Mouse (Mus musculus): ENCODE data around the gene Rnf152.

The Rnf152 gene

GRCm38 (mm10) chr1:105311899-105312600 is 44.5 kb downstream of the Rnf152 start:
- DNase-seq: peak; percentile 18

DNA sequence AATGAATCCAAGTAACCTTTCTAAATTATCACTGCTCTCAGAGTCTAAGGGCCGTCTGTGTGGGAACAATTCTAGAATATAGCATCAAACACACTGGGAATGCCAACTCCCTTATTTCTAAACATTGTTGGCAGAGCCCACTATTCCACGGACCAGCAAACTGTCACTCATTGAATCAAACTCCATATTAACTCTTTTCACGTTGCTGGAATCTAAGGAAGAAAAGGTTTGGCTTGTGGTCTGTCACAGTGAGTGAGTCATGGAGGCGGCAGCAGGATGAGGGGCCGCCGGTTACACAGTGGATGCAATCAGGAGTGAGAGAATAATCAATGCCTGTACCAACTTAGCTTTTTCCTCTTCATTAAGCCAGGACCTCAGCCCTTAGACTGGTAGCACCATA is 54.3 kb downstream of the Rnf152 start:
- no peak for DNase-seq

DNA sequence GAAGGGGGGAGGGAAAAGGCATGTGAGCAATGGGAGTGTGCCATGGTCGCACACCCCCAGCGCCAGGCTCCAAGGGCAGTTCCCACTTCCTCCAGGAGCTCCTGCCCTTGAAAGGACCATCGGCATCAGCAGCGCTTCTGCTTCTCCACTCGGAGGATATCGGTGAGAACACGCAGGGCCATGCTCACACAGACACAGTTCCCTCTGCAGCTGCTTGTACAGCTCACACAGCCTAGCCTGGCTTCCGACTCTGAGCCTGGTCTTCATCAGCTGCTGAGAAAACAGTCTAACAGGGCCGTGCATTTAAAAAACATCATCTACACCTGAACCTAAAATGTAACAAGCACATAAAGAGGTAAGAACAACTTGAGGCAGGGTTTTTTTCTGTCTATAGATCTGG is 54.7 kb downstream of the Rnf152 start:
- no peak for DNase-seq

GRCm38 (mm10) chr1:105291859-105292258 is 64.7 kb downstream of the Rnf152 start:
- DNase-seq: no peak

GRCm38 (mm10) chr1:105287536-105287935 is 69.0 kb downstream of the Rnf152 start:
- no peak for DNase-seq

GRCm38 (mm10) chr1:105286906-105287305 is 69.6 kb downstream of the Rnf152 start:
- DNase-seq: no peak

DNA sequence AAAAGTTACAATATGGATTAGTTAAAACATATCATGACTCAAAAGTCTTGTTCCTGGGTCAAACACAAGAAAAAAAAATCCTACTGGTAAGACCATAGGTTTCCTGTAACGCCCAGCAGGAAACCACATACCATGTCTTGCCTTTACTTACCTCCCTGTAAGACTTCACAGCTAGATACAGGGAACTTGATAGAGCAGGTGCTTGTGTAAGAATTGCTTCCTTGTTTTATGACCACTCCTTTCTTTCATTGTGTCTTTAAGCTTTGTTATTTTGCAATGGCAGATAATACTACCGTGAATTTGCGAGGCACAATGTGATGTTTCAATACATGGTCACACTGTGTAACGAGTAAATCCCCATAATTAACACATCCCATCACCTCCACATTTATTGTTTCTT is 71.5 kb downstream of the Rnf152 start:
- DNase-seq: no peak

DNA sequence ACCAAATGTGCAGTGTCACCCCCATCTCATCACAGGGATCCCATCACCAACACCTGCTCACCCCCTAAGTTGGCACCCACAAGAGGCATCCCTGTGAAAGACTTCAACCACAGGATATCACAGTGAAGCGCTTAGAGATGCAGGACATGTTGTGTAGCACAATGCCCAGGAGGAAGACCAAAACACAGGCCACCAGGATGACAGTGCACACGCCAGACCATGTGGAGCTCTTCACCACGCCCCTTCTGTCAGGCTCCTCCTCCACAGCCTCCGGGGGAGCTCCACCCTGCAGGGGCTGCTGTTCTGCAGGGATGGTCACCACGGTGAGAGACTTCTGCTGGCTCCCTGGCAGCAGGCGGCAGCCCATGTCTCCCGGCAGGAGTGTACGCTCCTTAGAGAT is 72.4 kb downstream of the Rnf152 start:
- DNase-seq: no peak

DNA sequence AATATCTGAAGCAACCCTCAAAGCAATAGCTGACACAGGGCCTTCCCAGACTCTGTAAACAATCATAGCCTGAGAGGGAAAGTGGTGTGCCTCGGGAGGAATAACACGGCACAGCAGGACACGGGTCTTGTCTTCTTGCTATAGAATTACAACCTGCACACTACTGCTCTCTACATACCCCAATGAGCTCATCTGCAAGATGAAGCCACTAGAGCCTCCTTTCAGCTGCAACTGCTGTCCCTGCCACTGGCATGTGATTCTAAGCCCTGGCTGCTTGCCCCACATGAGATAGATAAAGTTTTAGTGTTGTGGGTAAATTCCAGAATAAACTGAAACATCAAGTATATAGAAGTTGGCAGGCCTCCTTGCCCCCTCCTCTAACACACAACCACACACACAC is 75.2 kb downstream of the Rnf152 start:
- DNase-seq: no peak

GRCm38 (mm10) chr1:105280160-105280559 is 76.3 kb downstream of the Rnf152 start:
- DNase-seq: no peak

DNA sequence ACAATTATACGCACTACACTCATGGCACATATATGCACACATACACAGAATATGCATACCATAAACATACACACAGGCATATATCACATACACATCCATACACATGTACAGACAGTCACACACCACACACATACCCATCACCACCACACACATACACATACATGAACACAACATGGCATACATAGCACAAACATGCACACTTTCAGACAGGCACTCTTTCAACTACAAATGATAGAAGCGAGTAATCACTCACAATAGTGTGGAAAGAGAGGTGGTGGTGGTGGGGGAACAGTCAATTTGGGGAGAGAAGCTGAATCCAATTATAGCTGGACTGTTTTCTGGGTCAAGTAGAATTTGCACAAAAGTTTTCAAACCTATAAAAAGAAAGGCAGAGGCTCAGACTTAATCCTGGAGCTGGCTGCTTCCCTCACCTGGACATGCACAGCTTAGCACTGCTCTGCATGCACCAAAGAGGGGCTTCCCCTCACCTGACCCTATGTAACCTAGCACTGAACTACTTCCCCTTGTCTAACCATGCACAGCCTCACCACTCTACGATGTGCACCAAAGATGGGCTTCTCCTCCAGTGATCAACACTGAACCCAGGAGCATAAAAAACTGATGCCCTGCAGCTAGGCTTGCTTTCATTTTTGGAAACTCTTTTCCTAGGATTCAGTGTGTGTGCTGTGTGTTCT is 81.9 kb downstream of the Rnf152 start:
- DNase-seq: no peak

DNA sequence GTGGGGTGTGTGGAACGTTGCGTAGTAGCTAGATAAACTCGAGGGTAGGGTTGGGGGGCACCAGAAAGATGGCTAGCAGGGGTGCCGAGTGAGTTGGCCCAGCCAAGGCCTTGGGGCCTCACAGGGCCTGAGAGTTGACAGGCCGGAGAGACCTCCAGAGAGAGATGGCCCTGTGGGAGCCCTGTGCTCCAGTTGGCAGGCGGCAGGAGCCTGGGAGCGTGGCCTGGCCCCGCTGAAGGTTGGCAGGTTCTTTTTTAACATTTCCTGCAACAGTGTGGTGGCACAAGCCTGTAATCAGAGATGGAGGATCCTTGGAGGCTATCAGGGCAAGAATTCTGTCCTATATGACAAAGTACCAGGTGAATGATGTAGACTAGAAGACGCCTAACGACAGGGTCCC is 85.4 kb downstream of the Rnf152 start:
- no peak for DNase-seq

- DNase-seq: no peak
Observed at GRCm38 (mm10) chr1:105263283-105264033, 93.1 kb downstream of the Rnf152 start.

DNA sequence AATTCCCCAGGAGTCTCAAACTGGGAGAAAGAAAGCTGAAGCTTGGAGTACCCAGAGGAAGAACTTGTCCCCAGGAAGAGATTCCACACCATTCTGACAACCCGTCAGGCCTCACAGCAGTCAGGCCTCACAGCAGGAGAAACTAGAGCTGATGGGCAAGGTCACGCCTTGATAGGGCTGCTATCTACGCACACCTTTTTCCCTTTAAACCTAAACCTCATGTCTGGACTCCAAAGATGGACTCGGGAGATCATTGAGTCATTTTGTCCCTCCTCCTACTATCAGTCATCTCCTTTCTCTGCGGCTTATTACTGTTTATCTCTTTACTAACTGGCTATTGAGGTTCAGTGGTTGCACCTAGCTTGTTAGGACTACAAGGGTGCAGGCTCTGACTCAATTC is 96.3 kb downstream of the Rnf152 start:
- DNase-seq: no peak

DNA sequence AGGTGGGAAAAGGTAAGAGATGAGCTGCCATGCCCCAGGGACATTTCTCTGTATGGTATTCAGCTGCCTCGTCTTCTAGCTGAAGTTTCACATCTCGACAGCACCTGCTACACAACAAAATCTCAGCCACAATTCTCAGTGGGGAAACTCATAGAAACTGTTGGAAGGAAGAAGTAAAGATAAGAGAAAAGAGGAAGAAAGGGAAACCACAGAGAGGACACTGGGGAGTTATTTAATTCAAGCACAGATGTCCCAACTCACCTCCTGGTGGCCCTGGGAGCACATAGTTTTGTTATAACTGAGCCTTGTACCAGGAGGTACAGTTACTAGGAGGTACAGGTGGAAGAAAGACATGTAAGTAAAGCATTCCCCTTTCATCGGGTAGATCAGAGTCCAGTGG is 99.3 kb downstream of the Rnf152 start:
- DNase-seq: no peak

GRCm38 (mm10) chr1:105249190-105249589 is 107.3 kb downstream of the Rnf152 start:
- no peak for DNase-seq

DNA sequence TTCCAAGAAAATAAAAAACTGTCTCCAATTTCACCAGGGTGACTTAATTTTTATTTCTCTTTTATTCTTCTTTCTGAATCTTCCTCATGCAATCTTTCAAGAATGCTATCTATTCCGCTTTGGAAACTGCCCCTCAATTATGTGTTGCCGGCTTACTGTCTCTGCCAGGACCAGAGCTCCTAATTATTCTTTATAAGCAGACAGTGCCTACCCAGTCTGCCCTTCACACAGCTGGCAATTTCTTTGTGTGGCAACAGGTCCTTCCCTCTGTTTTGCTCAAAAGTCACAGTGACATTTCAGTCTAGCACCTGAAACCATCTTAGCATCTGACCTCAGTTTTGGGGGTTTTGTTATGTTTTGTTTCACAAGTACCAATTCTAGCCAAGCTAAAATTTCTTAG is 109.9 kb downstream of the Rnf152 start:
- peak; percentile 3 for DNase-seq

DNA sequence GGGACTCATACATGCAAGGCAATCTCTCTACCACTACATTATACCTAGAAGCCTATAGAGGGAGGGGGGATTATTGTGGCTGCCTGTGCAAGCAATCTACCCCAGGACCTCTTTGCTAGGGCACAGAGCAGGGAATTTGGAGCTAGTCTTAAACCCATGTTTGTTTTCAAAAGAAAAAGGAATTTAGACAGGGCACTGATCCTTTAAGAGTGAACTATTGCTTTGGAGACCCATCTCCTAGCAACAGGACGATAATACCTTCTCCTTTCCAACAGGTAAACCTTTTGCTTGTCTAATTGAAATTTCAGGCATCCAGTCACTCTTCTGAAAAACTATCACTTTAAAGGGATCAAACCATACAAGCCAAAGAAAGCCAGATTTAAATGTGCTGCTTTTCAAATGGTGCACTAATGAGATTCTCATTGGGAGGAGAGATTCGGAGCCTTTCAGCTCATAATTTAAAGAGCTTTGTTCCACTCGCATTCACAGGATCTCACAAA is 110.4 kb downstream of the Rnf152 start:
- DNase-seq: no peak

DNA sequence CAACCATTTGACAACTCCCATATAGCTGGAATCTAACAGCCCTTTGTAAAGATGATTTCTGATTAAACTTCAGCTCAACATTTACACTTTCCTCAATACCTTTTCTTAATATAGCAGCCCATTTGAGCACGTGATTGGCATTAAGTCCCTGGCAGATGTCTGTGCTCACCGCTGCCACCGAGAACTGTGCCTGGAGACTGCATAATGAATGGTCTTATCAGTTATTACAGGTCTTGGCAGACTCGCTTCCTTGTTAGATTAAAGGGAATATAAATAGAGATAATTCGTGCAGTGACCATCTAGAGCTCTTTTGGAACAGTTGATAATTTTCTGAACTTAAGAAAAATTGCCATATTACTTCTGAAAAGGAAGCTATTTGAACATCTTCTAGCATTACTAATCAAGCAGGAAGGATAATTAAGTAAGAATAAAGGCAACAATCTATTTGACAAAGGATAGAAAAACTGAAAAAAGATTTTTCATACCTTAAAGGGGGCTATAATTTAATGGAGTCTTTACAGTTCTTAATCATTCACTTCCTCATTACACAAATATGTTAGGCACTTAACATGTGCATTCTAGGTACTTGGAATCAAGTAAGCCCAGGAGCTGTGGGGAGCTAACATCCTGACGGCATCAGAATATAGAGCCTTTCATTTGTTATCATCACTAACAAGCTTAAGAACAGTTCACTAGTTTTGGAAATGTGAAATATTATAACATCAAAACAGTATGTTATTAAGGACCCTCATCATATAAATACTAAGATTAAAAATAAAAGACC is 113.0 kb downstream of the Rnf152 start:
- DNase-seq: no peak

GRCm38 (mm10) chr1:105240185-105240584 is 116.3 kb downstream of the Rnf152 start:
- DNase-seq: no peak
